Mouse (Mus musculus) G1E (cell line): Measurements from ENCODE around the gene Abhd2. TPM values are rescaled to one million over a fixed set of nuclear protein-coding genes. Genes with fewer than 3 reads are reported as not detected.
A peak's percentile ranks its signal among the peaks of the same experiment; 100 is the strongest.

Experiments used
- ATAC-seq: 2 replicates; pipeline ENCODE4 v1.8.0; 2016; ENCODE audit warnings: mild to moderate bottlenecking; ENCODE audit not compliant: insufficient number of reproducible peaks, poor library complexity, low FRiP score, severe bottlenecking; ENCODE audit errors: extremely low read depth
- DNase-seq: peaks from one replicate; pipeline ENCODE4 v3.0.0; 2012; ENCODE audit warnings: low spot score
- H3K27me3 ChIP-seq: 2 replicates; pipeline ENCODE4 v1.6.1; 2012; ENCODE audit warnings: mild to moderate bottlenecking, low read length, inconsistent platforms; ENCODE audit not compliant: insufficient read depth
- H3K36me3 ChIP-seq: replicated peaks from 2 replicates; pipeline ENCODE3; 2012; ENCODE audit warnings: mild to moderate bottlenecking, inconsistent platforms
- H3K4me1 ChIP-seq: 2 replicates; pipeline ENCODE4 v1.6.1; 2012; ENCODE audit warnings: low read depth, low read length, inconsistent platforms, mixed read lengths; ENCODE audit not compliant: insufficient read depth
- H3K4me3 ChIP-seq: 2 replicates; pipeline ENCODE4 v1.5.1; 2012; ENCODE audit warnings: low read depth, mild to moderate bottlenecking, inconsistent platforms, low read length, moderate library complexity, mixed read lengths
- H3K9me3 ChIP-seq: replicated peaks from 2 replicates; pipeline ENCODE4 v1.6.1; 2012; ENCODE audit warnings: inconsistent platforms
- CTCF ChIP-seq: IDR thresholded peaks from 2 replicates; pipeline ENCODE4 v1.5.1; 2012; ENCODE audit warnings: low read depth, low read length, inconsistent platforms, mixed read lengths
- GATA1 ChIP-seq: IDR thresholded peaks from 2 replicates; pipeline ENCODE4 v1.6.1; 2012; ENCODE audit warnings: borderline replicate concordance, low read length, inconsistent platforms, mixed read lengths
- GATA2 ChIP-seq: IDR thresholded peaks from 2 replicates; pipeline ENCODE4 v1.6.1; 2012; ENCODE audit warnings: low read depth, low read length, inconsistent platforms, borderline replicate concordance
- POLR2AphosphoS5 ChIP-seq: IDR thresholded peaks from 2 replicates; pipeline ENCODE4 v1.6.1; 2012; ENCODE audit warnings: low read depth, low read length, inconsistent platforms; ENCODE audit not compliant: insufficient replicate concordance
- TAL1 ChIP-seq: conservative IDR thresholded peaks from 2 replicates; pipeline ENCODE4 v1.6.1; 2012; ENCODE audit warnings: low read depth, low read length, inconsistent platforms, mixed read lengths
- polyA plus RNA-seq: library from polyadenylated mRNA; stranded (reverse); fragments of >175 nt; gene quantifications from 2 replicates; pipeline ENCODE4 v1.2.3, GENCODE M21; 2012
- total RNA-seq, 2 experiments: library from RNA; stranded (forward) in 1 of 2; stranded (reverse) in 1 of 2; fragments of 200-1000 nt in 1 of 2; fragments of >200 nt in 1 of 2; fragmentation: Nextera tagmentation in 1 of 2; gene quantifications; 2 replicates each; pipeline ENCODE4 v1.2.3; 2014 to 2017

Abhd2 gene
- total and polyA plus RNA-seq, 3 experiments, result 9.1 to 68.8 (median 33.8) TPM

DNA sequence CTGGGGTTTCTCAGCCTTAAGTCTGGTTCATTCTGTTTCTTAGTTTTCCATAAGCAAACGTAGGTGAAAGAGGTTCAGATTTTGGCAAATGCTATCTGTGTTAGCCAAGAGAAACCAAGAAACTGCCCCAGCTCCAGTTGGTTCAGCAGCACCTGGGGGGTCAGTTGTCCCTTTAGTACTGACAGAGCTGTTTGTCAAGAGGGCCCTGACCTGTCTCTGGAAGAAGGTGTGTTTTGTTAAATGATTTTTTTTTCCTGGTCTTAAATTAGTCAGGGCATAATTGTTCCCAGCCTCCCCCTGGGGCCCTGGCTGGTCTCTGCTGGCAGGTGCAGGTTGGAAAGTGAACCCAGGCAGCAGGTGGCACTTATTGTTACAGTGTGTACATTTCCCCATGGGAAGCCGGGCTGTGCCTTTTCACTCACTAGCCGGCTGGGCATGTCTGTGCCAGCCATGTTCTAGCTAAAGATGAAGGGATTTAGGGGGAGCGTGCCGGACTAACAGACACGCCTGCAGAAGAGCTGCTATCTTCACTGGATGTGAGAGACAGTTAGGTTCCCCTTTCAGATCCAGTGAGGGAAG lies 30.3 kb downstream of the Abhd2 start:
- H3K36me3 ChIP-seq, result peaks cover 92% of the 10 kb centered on the region
- ATAC-seq, result no peak
- no peaks in the 10 kb centered on the region for H3K9me3 ChIP-seq
- no peak overlapping the region for H3K4me3 ChIP-seq
- H3K27me3 ChIP-seq, result no peaks in the 10 kb centered on the region
- peaks cover 19% of the 10 kb centered on the region for H3K4me1 ChIP-seq
- no peak for DNase-seq
- TF ChIP-seq POLR2AphosphoS5 (no peak), GATA1 (no peak), TAL1 (no peak), CTCF (no peak), GATA2 (no peak)

- TF ChIP-seq POLR2AphosphoS5 (no peak), GATA2 (no peak), CTCF (no peak)
- ATAC-seq (no peak), DNase-seq (no peak)
- no peaks in the 10 kb centered on the region for H3K27me3 ChIP-seq
- H3K36me3 ChIP-seq, result peaks cover 66% of the 10 kb centered on the region
- H3K4me3 ChIP-seq, result no peak overlapping the region
- no peaks in the 10 kb centered on the region for H3K9me3 ChIP-seq
- peaks cover 56% of the 10 kb centered on the region for H3K4me1 ChIP-seq
Observed at GRCm38 (mm10) chr7:79308455-79309030, 35.5 kb downstream of the Abhd2 start.

GRCm38 (mm10) chr7:79309247-79310190 lies 36.5 kb downstream of the Abhd2 start:
- no peak overlapping the region for H3K4me3 ChIP-seq
- peaks cover 65% of the 10 kb centered on the region for H3K4me1 ChIP-seq
- H3K27me3 ChIP-seq, result no peaks in the 10 kb centered on the region
- TF ChIP-seq TAL1 (no peak), POLR2AphosphoS5 (no peak), CTCF (no peak), GATA2 (no peak), GATA1 (no peak)
- H3K9me3 ChIP-seq, result no peaks in the 10 kb centered on the region
- H3K36me3 ChIP-seq, result peaks cover 61% of the 10 kb centered on the region
- ATAC-seq (no peak), DNase-seq (no peak)

DNA sequence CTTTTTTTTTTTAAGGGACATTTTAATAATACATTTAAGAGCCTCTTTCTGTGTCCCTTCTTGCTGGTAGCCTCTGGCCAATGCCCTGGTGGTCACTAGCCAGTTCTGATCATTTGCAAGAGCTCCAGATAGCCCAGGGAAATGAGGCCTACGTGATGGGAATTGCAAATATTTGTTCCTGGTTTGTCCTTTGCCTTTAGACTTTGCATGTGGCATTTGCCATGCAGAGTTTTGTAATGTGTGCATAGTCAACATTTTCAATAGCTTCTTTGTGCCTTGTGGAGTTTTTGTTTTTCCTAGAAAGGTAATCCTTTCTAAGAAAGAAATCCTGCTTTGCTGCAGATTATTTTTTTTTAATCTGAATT lies 37.2 kb downstream of the Abhd2 start:
- H3K9me3 ChIP-seq, result no peaks in the 10 kb centered on the region
- peaks cover 61% of the 10 kb centered on the region for H3K36me3 ChIP-seq
- H3K4me3 ChIP-seq, result no peak overlapping the region
- TF ChIP-seq GATA2, result no peak
- no peak for TF ChIP-seq GATA1
- TF ChIP-seq TAL1, result no peak
- no peak for TF ChIP-seq POLR2AphosphoS5
- no peak for TF ChIP-seq CTCF
- DNase-seq, result no peak
- no peak for ATAC-seq
- H3K4me1 ChIP-seq, result peaks cover 71% of the 10 kb centered on the region
- H3K27me3 ChIP-seq, result no peaks in the 10 kb centered on the region

GRCm38 (mm10) chr7:79311420-79311988 lies 38.5 kb downstream of the Abhd2 start:
- peaks cover 84% of the 10 kb centered on the region for H3K4me1 ChIP-seq
- H3K36me3 ChIP-seq, result peaks cover 62% of the 10 kb centered on the region
- no peaks in the 10 kb centered on the region for H3K27me3 ChIP-seq
- no peak for DNase-seq
- TF ChIP-seq TAL1 (no peak), CTCF (no peak), GATA2 (no peak), GATA1 (no peak), POLR2AphosphoS5 (no peak)
- H3K9me3 ChIP-seq, result no peaks in the 10 kb centered on the region
- H3K4me3 ChIP-seq, result no peak overlapping the region
- no peak for ATAC-seq

GRCm38 (mm10) chr7:79312246-79312645 lies 39.2 kb downstream of the Abhd2 start:
- TF ChIP-seq TAL1 (no peak), CTCF (no peak), GATA1 (no peak), POLR2AphosphoS5 (no peak), GATA2 (no peak)
- Histone ChIP-seq H3K4me1 (peaks cover 89% of the 10 kb centered on the region), H3K36me3 (peaks cover 60% of the 10 kb centered on the region), H3K27me3 (no peaks in the 10 kb centered on the region), H3K4me3 (peak overlapping the region; percentile 48; the same call in 1 of the 2 replicates), H3K9me3 (no peaks in the 10 kb centered on the region)
- DNase-seq (no peak), ATAC-seq (no peak)
